Mouse (Mus musculus) G1E (cell line): Measurements from ENCODE around the gene Rnf220. TPM values are rescaled to one million over a fixed set of nuclear protein-coding genes. Genes with fewer than 3 reads are reported as not detected.
A peak's percentile ranks its signal among the peaks of the same experiment; 100 is the strongest.

Experiments
- ATAC-seq: 2 replicates; pipeline ENCODE4 v1.8.0; 2016; ENCODE audit warnings: mild to moderate bottlenecking; ENCODE audit not compliant: insufficient number of reproducible peaks, poor library complexity, low FRiP score, severe bottlenecking; ENCODE audit errors: extremely low read depth
- DNase-seq: peaks from one replicate; pipeline ENCODE4 v3.0.0; 2012; ENCODE audit warnings: low spot score
- H3K27me3 ChIP-seq: 2 replicates; pipeline ENCODE4 v1.6.1; 2012; ENCODE audit warnings: mild to moderate bottlenecking, low read length, inconsistent platforms; ENCODE audit not compliant: insufficient read depth
- H3K36me3 ChIP-seq: replicated peaks from 2 replicates; pipeline ENCODE3; 2012; ENCODE audit warnings: mild to moderate bottlenecking, inconsistent platforms
- H3K4me1 ChIP-seq: 2 replicates; pipeline ENCODE4 v1.6.1; 2012; ENCODE audit warnings: low read depth, low read length, inconsistent platforms, mixed read lengths; ENCODE audit not compliant: insufficient read depth
- H3K4me3 ChIP-seq: 2 replicates; pipeline ENCODE4 v1.5.1; 2012; ENCODE audit warnings: low read depth, mild to moderate bottlenecking, inconsistent platforms, low read length, moderate library complexity, mixed read lengths
- H3K9me3 ChIP-seq: replicated peaks from 2 replicates; pipeline ENCODE4 v1.6.1; 2012; ENCODE audit warnings: inconsistent platforms
- CTCF ChIP-seq: IDR thresholded peaks from 2 replicates; pipeline ENCODE4 v1.5.1; 2012; ENCODE audit warnings: low read depth, low read length, inconsistent platforms, mixed read lengths
- GATA1 ChIP-seq: IDR thresholded peaks from 2 replicates; pipeline ENCODE4 v1.6.1; 2012; ENCODE audit warnings: borderline replicate concordance, low read length, inconsistent platforms, mixed read lengths
- GATA2 ChIP-seq: IDR thresholded peaks from 2 replicates; pipeline ENCODE4 v1.6.1; 2012; ENCODE audit warnings: low read depth, low read length, inconsistent platforms, borderline replicate concordance
- POLR2AphosphoS5 ChIP-seq: IDR thresholded peaks from 2 replicates; pipeline ENCODE4 v1.6.1; 2012; ENCODE audit warnings: low read depth, low read length, inconsistent platforms; ENCODE audit not compliant: insufficient replicate concordance
- TAL1 ChIP-seq: conservative IDR thresholded peaks from 2 replicates; pipeline ENCODE4 v1.6.1; 2012; ENCODE audit warnings: low read depth, low read length, inconsistent platforms, mixed read lengths
- polyA plus RNA-seq: library from polyadenylated mRNA; stranded (reverse); fragments of >175 nt; gene quantifications from 2 replicates; pipeline ENCODE4 v1.2.3, GENCODE M21; 2012
- total RNA-seq, 2 experiments: library from RNA; stranded (forward) in 1 of 2; stranded (reverse) in 1 of 2; fragments of 200-1000 nt in 1 of 2; fragments of >200 nt in 1 of 2; fragmentation: Nextera tagmentation in 1 of 2; gene quantifications; 2 replicates each; pipeline ENCODE4 v1.2.3; 2014 to 2017

The Rnf220 gene
- total and polyA plus RNA-seq, 3 experiments, result 87.7 to 113 (median 88.7) TPM

DNA sequence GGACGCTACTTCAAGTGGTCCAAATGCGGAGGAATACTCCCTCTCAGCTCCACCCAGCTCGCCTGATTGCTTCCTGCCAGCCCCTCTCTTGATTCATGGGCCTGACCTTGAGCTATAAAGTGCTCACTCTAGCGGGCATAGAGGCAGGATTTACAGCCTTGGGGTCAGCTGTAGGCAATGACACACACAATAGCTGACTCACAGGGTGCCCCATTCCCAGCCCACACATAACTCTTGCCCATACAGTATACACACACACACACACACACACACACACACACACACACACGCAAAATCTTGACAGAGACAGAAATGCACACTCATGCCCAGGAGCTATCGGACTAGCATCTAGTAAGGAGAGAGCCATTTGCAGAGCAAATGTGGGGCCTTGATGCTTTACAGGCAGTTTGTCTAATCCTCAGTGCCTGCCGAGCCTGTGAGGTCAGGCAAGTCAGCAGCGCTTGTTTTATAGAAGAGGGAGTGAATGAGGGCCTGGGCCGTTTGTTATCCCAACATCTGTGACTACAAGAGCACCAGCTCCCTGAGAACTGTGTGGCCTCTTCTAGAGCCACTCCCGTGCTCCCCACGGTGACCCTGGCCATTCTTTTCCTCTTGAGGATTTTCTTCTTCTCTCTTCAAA is 165.9 kb downstream of the Rnf220 start:
- H3K9me3 ChIP-seq, result no peaks in the 10 kb centered on the region
- DNase-seq (no peak), ATAC-seq (no peak)
- H3K4me1 ChIP-seq, result no peaks in the 10 kb centered on the region
- H3K4me3 ChIP-seq, result no peak overlapping the region
- peaks cover 60% of the 10 kb centered on the region for H3K27me3 ChIP-seq
- H3K36me3 ChIP-seq, result no peaks in the 10 kb centered on the region
- TF ChIP-seq POLR2AphosphoS5 (no peak), TAL1 (no peak), CTCF (no peak), GATA2 (no peak), GATA1 (no peak)

DNA sequence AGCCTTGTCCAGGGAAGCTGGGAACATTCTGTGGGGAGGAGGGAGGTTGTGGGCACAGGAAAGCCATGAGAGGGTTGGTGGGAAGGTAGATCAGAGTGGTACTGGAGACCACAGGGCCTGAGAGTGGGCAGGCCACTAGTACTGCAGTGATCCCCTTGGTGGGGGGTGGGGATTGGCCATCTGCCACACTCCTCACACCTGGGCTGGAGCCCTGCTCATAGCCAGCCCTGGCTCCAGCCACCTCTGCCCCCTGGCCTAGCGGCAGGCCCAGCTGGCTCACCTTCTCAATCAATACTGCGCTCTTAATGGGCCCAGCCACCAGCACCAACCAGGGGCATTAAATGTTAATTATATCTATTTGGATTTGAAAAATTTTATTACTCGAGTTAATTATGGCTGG is 166.7 kb downstream of the Rnf220 start:
- Histone ChIP-seq H3K4me3 (no peak overlapping the region), H3K27me3 (peaks cover 58% of the 10 kb centered on the region), H3K4me1 (no peaks in the 10 kb centered on the region), H3K36me3 (no peaks in the 10 kb centered on the region), H3K9me3 (no peaks in the 10 kb centered on the region)
- no peak for ATAC-seq
- DNase-seq, result no peak
- TF ChIP-seq GATA2 (no peak), TAL1 (no peak), POLR2AphosphoS5 (no peak), CTCF (no peak), GATA1 (no peak)

DNA sequence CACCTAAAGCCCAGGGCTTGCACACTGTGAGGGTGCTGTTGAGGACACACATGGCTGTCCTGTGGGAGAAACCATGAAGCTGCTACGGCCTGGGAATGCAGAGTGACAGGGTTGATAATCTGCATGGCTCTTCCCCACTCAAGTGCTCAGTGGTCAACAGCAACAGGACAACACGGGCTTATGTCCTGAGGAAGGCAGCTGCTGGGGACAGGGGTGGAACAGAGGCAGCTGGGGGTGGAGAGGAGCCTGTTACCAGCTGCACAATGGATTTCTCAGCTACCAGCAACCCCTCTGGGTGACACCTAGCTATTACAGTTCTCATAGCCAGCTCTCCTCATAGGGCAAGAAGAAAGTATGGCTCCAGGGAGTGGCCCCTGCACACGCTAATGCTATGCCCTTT is 169.9 kb downstream of the Rnf220 start:
- Histone ChIP-seq H3K4me3 (no peak overlapping the region), H3K4me1 (no peaks in the 10 kb centered on the region), H3K9me3 (no peaks in the 10 kb centered on the region), H3K36me3 (no peaks in the 10 kb centered on the region), H3K27me3 (peaks cover 45% of the 10 kb centered on the region)
- ATAC-seq (no peak), DNase-seq (no peak)
- no peak for TF ChIP-seq POLR2AphosphoS5
- no peak for TF ChIP-seq GATA2
- TF ChIP-seq CTCF, result no peak
- no peak for TF ChIP-seq TAL1
- TF ChIP-seq GATA1, result no peak

DNA sequence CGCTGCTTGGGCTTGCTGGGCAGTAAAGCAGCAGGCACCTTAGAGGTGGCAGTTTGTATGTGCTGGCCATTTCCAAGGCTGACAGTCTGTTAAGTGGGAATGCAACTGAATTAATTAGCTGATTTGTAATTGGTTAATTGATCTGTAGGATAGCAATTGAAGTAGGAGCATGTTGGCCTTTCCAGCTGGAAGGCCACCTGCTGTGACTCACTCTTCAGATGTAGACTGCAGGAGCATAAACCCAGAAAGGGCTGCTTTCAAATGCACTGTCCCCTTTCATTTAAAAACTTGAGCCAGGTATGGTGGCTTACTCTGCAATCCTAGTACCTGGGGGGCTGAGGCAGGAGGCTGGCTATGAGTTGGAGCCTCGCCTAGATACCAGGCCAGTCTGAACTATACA is 171.8 kb downstream of the Rnf220 start:
- Histone ChIP-seq H3K4me3 (no peak overlapping the region), H3K27me3 (peaks cover 31% of the 10 kb centered on the region), H3K36me3 (no peaks in the 10 kb centered on the region), H3K9me3 (no peaks in the 10 kb centered on the region), H3K4me1 (no peaks in the 10 kb centered on the region)
- no peak for DNase-seq
- no peak for TF ChIP-seq CTCF
- no peak for TF ChIP-seq GATA2
- no peak for TF ChIP-seq POLR2AphosphoS5
- no peak for TF ChIP-seq GATA1
- TF ChIP-seq TAL1, result no peak
- ATAC-seq, result no peak

DNA sequence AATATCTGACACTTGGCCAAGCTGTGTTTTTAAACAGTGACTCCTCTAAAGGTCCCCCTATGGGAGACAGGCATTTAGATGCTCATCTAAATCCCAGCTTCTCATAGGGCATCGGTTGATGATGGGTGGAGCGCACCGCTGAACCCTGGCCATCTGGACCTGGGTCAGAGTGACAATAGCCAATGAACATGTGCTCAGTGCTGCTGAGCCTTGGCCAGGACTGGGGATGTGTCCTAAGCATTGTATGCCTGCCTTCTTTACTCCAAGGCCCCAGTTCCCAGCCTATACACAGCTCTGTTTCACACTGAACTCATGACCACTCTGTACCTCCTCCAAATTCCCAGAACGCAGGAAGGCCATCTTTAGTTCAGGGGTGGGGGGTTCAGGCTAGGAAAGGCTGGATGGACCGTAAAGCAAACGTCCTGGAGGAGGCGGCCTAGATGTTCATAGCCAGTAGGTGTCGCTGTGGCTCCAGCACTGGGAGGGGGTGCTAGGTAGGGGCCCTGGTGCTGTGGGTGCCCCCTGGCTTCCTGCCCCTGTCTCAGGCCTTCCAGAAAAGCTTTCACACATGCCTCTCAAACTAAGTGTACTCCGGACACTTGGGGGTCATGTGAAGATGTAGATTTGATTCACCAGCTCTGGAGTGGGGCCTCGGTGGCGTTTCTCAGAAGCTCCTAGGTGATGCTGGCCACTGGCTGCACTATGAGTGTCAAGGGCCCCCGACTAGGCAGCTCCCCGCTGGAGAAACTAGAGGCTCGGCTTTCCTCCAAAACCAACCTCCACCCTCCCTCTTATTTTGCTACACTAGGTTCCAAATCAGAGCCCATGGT is 173.1 kb downstream of the Rnf220 start:
- ATAC-seq (no peak), DNase-seq (peak; percentile 59)
- TF ChIP-seq GATA2, result no peak
- TF ChIP-seq CTCF, result peak; percentile 57
- no peak overlapping the region for H3K4me3 ChIP-seq
- H3K9me3 ChIP-seq, result no peaks in the 10 kb centered on the region
- H3K4me1 ChIP-seq, result no peaks in the 10 kb centered on the region
- no peaks in the 10 kb centered on the region for H3K36me3 ChIP-seq
- peaks cover 27% of the 10 kb centered on the region for H3K27me3 ChIP-seq

DNA sequence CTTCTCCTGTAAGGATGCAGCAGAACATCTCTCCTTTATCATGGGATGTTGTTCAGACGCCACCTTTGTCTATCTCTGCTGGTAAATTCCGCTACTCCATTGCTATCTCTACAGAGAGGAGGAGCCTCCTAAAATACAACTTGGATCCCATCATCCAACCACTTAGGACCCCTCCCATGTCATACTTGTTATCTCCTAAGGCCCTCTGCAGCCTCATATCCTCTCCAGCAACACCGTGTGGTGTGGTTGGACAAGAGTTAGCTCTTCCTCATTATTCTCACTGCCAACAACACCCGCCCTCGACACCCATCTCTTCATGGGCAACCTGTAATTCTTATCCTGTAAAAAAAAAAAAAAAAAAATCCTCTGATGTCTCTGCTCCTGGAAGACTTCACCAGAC is 175.8 kb downstream of the Rnf220 start:
- H3K9me3 ChIP-seq, result no peaks in the 10 kb centered on the region
- peaks cover 33% of the 10 kb centered on the region for H3K27me3 ChIP-seq
- H3K4me1 ChIP-seq, result no peaks in the 10 kb centered on the region
- ATAC-seq (no peak), DNase-seq (no peak)
- no peak for TF ChIP-seq CTCF
- no peak for TF ChIP-seq GATA1
- no peak for TF ChIP-seq POLR2AphosphoS5
- no peak for TF ChIP-seq TAL1
- no peak for TF ChIP-seq GATA2
- H3K4me3 ChIP-seq, result no peak overlapping the region
- H3K36me3 ChIP-seq, result no peaks in the 10 kb centered on the region

DNA sequence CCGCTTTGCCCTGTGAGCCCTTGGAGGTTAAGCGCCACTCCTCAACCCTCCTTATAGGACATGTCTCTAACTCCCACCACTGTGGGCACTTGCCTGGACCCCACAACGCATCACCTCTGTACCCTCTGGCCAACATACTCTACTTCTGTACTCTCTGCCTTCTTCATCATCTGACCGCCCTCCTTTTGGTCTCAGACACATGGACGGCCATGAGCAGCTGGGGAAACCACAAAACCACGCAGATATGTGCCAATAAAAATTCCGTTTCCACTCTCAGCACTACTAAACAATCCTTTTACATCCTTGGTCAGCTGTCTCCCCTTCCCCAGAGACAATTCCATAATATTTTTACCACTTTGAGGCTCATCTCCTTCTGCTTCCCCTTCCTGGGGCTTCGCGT is 178.3 kb downstream of the Rnf220 start:
- Histone ChIP-seq H3K27me3 (peaks cover 54% of the 10 kb centered on the region), H3K4me1 (no peaks in the 10 kb centered on the region; the same call in 1 of the 2 replicates), H3K36me3 (no peaks in the 10 kb centered on the region), H3K9me3 (no peaks in the 10 kb centered on the region), H3K4me3 (no peak overlapping the region)
- DNase-seq (no peak), ATAC-seq (no peak)
- TF ChIP-seq GATA2, result no peak
